Mouse (Mus musculus): ENCODE data around the gene Ankrd52.

DNA sequence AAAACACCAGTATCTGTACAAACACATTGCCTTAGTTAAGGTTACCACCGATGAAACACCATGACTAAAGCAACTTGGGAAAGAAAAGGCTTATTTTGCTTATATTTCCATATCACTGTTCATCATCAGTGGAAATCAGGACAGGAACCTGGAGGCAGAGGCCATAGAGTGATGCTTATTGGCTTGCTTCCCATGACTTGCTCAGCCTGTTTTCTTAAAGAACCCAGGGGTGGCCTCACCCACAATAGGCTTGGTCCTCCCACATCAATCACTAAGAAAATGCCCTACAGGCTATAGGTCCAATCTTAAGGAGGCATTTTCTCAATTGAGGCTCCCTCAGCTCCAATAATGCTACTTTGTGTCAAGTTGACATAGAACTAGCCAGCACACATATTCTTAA is 65.8 kb downstream of the Ankrd52 start:
- TF ChIP-seq CTCF (IDR thresholded peaks at IDR 0.05; ENCODE audit: low read depth) (no peak), EP300 (optimal IDR thresholded peaks at IDR 0.05) (no peak)
